Mouse (Mus musculus): ENCODE results near the gene Olr1. TPM values are rescaled to one million over a fixed set of nuclear protein-coding genes. Genes with fewer than 3 reads are reported as not detected.

Gene Olr1
- polyA plus RNA-seq (2012; rRNA removed) = not detected in 2 replicates

GRCm38 (mm10) chr6:129507024-129507423, at the start of gene Olr1:
Gene Olr1 (minus strand): TSS chr6:129507165.
- H3K27ac ChIP-seq (ENCODE audit: insufficient read depth, low read length) = no peak within 1 kb of the TSS
- WGBS = 65% methylated on average over 9 of the region's 9 CpGs
- no peak within 1 kb of the TSS for H3K4me3 ChIP-seq (replicated peaks; ENCODE audit: insufficient read depth, low read depth, low read length)
- H3K27me3 ChIP-seq (ENCODE audit: control insufficient read depth, insufficient read depth, low read length) = no peaks in the 10 kb centered on the region
- no peak for DNase-seq
- H3K4me1 ChIP-seq (ENCODE audit: control insufficient read depth, insufficient read depth, low read length) = no peaks in the 10 kb centered on the region
- TF ChIP-seq CTCF (IDR thresholded peaks at IDR 0.05; ENCODE audit: borderline replicate concordance, insufficient read depth, low read depth, low read length) = no peak
- no peak for TF ChIP-seq POLR2A (IDR thresholded peaks at IDR 0.05; ENCODE audit: borderline replicate concordance, insufficient read depth, low read length)

DNA sequence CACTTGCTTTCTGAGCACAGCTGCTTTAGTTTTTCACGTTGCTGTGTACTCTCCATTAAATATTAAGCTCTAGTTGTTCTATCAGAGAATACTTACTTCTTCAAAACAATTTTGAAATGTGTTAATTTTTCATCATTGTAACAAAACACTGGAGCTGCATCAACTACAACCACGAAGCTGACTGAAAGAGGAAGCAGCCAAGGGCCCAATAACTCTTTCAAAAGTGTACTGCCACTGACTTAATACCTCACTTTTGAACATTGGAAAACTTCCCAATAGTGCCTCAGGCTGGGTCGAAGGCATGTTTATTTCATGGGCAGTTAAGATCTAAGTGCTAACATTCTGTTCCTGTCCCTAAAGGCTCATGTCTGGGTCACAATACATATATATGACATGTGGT, 41.0 kb upstream of the Olr1 start:
- TF ChIP-seq POLR2A (IDR thresholded peaks at IDR 0.05; ENCODE audit: borderline replicate concordance, insufficient read depth, low read length) = no peak
- TF ChIP-seq CTCF (IDR thresholded peaks at IDR 0.05; ENCODE audit: borderline replicate concordance, insufficient read depth, low read depth, low read length) = no peak
- 66% methylated on average over 3 of the region's 3 CpGs for WGBS
- no peak for DNase-seq
- H3K27me3 ChIP-seq (ENCODE audit: control insufficient read depth, insufficient read depth, low read length) = no peaks in the 10 kb centered on the region
- H3K4me3 ChIP-seq (replicated peaks; ENCODE audit: insufficient read depth, low read depth, low read length) = no peak overlapping the region
- H3K27ac ChIP-seq (ENCODE audit: insufficient read depth, low read length) = no peak overlapping the region
- no peaks in the 10 kb centered on the region for H3K4me1 ChIP-seq (ENCODE audit: control insufficient read depth, insufficient read depth, low read length)

DNA sequence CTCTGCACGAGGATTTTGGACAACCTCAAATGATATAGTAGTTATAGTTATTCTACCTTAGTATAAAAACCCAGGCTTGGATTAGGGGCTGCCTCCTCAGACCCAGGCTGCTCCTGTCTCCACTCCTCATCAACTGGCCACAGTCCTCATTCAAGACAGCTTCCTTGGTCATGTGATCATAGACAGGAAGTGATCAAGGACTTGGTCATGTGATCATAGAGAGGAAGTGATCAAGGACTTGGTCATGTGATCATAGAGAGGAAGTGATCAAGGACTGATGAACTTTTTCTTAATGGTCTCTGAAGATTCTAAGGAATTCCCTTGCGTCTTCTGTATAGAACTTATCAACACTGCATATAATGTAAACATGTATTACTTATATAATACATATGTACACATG, 40.3 kb upstream of the Olr1 start:
- DNase-seq = no peak
- Histone ChIP-seq H3K27ac (ENCODE audit: insufficient read depth, low read length) (no peak overlapping the region), H3K4me1 (ENCODE audit: control insufficient read depth, insufficient read depth, low read length) (no peaks in the 10 kb centered on the region), H3K27me3 (ENCODE audit: control insufficient read depth, insufficient read depth, low read length) (no peaks in the 10 kb centered on the region), H3K4me3 (replicated peaks; ENCODE audit: insufficient read depth, low read depth, low read length) (no peak overlapping the region)
- TF ChIP-seq POLR2A (IDR thresholded peaks at IDR 0.05; ENCODE audit: borderline replicate concordance, insufficient read depth, low read length) (no peak), CTCF (IDR thresholded peaks at IDR 0.05; ENCODE audit: borderline replicate concordance, insufficient read depth, low read depth, low read length) (no peak)
- 79% methylated on average over 2 of the region's 2 CpGs for WGBS

DNA sequence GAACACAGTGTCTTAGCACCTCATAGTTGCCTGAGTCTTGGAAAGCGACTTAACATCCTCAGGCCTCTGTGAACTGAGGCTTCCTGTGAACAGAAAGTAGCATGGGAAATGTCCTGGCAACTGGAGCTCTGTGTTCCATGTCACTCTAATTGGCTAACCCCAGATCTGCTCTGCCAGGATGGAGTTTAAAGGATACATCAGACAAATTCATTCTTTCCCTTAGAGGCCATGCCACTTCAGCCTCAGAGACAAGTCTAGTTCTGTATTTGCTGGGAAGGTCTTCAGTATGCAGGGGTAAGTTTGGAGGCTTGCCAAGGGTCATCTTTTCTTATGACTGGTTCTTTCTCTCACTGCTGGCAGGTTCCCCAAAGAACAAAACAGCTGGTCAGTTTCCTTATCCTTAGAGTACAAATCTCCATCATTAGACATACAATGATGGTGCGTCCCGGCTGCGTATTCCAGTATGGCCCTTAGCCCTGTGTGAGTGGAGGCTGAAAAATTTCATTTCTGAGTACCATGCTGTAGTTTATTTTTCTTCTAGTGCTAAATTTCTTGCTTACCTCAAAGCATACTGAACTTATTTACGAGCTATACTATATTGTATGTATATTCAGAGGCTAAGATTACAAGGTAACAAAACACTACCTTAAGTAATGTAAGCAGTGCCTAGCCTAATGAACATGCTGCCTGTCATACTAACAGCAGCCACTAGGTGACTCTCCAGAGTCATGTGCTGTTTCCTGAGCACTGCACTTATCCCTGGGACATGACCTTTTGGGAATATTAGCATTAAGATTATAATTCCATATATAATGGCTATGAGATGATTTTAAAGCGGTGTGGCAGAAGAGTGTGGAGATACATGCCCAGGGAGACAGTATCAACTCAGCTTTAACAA, 37.0 kb upstream of the Olr1 start:
- H3K4me3 ChIP-seq (replicated peaks; ENCODE audit: insufficient read depth, low read depth, low read length) = no peak overlapping the region
- no peak overlapping the region for H3K27ac ChIP-seq (ENCODE audit: insufficient read depth, low read length)
- peak; percentile 64 to 68 for DNase-seq
- H3K4me1 ChIP-seq (ENCODE audit: control insufficient read depth, insufficient read depth, low read length) = no peaks in the 10 kb centered on the region; the same call in 1 of the 2 replicates
- no peaks in the 10 kb centered on the region for H3K27me3 ChIP-seq (ENCODE audit: control insufficient read depth, insufficient read depth, low read length)
- TF ChIP-seq CTCF (IDR thresholded peaks at IDR 0.05; ENCODE audit: borderline replicate concordance, insufficient read depth, low read depth, low read length) (peak; percentile 76), POLR2A (IDR thresholded peaks at IDR 0.05; ENCODE audit: borderline replicate concordance, insufficient read depth, low read length) (0 out of 2 replicates have a peak, but pooled peaks have one; percentile 17)
- 54% methylated on average over 6 of the region's 6 CpGs for WGBS

DNA sequence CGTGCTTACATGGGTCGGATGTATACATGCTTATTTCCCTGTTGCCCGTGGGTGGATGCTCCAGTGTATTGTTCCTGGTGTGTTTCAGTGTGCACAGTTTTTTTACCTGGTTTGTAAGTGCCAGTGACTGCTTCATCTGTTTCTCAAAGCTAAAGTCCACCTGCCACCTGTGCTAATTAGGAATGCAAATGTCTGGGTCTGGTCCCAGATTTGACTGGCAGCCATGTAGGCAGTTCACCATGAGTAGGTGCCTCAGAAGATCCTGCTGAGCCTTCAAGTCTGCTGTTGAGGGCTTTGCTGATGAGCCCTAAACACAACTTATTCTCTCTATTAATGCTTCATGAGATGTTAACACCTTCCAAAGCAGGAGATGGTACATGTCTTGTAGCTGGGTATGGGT, 35.6 kb upstream of the Olr1 start:
- H3K4me3 ChIP-seq (replicated peaks; ENCODE audit: insufficient read depth, low read depth, low read length) = no peak overlapping the region
- WGBS = 64% methylated on average over 3 of the region's 3 CpGs
- no peak overlapping the region for H3K27ac ChIP-seq (ENCODE audit: insufficient read depth, low read length)
- no peaks in the 10 kb centered on the region for H3K27me3 ChIP-seq (ENCODE audit: control insufficient read depth, insufficient read depth, low read length)
- TF ChIP-seq CTCF (IDR thresholded peaks at IDR 0.05; ENCODE audit: borderline replicate concordance, insufficient read depth, low read depth, low read length) (no peak), POLR2A (IDR thresholded peaks at IDR 0.05; ENCODE audit: borderline replicate concordance, insufficient read depth, low read length) (no peak)
- no peaks in the 10 kb centered on the region; the same call in none of the 2 replicates for H3K4me1 ChIP-seq (ENCODE audit: control insufficient read depth, insufficient read depth, low read length)
- no peak for DNase-seq

GRCm38 (mm10) chr6:129541931-129542330, 35.0 kb upstream of the Olr1 start:
- no peak overlapping the region for H3K4me3 ChIP-seq (replicated peaks; ENCODE audit: insufficient read depth, low read depth, low read length)
- TF ChIP-seq CTCF (IDR thresholded peaks at IDR 0.05; ENCODE audit: borderline replicate concordance, insufficient read depth, low read depth, low read length) (no peak), POLR2A (IDR thresholded peaks at IDR 0.05; ENCODE audit: borderline replicate concordance, insufficient read depth, low read length) (no peak)
- WGBS = 43% methylated on average over 9 of the region's 9 CpGs
- no peak overlapping the region for H3K27ac ChIP-seq (ENCODE audit: insufficient read depth, low read length)
- no peak for DNase-seq
- no peaks in the 10 kb centered on the region for H3K27me3 ChIP-seq (ENCODE audit: control insufficient read depth, insufficient read depth, low read length)
- H3K4me1 ChIP-seq (ENCODE audit: control insufficient read depth, insufficient read depth, low read length) = no peaks in the 10 kb centered on the region; the same call in none of the 2 replicates

DNA sequence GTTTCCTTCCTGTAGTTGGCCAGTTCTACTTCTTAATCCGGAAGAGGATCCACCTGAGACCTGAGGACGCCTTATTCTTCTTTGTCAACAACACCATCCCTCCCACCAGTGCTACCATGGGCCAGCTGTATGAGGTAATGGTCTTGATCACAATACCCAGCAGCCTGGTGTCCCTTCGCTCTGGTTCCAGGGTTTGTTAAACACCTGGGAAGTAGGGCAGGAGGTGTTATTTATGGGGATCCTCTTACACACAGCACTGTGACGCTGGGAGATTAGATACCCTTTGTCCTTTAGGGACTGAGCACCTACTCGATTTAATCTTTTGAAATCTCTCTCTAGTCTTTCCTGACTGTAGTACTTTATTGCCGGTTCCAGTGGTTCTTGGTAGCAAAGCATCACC, 31.6 kb upstream of the Olr1 start:
- Histone ChIP-seq H3K4me3 (replicated peaks; ENCODE audit: insufficient read depth, low read depth, low read length) (no peak overlapping the region), H3K27ac (ENCODE audit: insufficient read depth, low read length) (no peak overlapping the region), H3K27me3 (ENCODE audit: control insufficient read depth, insufficient read depth, low read length) (no peaks in the 10 kb centered on the region), H3K4me1 (ENCODE audit: control insufficient read depth, insufficient read depth, low read length) (no peaks in the 10 kb centered on the region; the same call in none of the 2 replicates)
- DNase-seq = no peak
- TF ChIP-seq POLR2A (IDR thresholded peaks at IDR 0.05; ENCODE audit: borderline replicate concordance, insufficient read depth, low read length) = no peak
- TF ChIP-seq CTCF (IDR thresholded peaks at IDR 0.05; ENCODE audit: borderline replicate concordance, insufficient read depth, low read depth, low read length) = no peak
- 91% methylated on average over 6 of the region's 6 CpGs for WGBS

DNA sequence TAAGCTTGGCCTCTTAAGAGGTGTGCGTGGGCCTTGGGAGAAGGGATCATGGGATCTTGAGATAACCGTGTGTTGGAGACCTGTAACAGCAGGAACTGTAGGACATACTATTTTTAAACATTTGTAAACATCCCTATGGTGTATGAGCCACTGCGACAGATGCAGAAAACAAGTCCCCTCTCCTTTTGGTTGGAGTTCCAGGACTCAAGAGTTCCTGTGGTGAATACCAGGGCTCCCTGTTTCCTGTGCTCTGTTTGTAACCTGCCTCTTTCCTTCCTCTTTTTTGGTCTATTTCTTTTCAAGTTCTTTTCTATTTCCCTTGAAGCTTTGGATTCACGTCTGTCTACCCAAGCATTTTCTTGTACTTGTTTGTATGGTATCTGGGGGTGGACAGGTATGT, 28.8 kb upstream of the Olr1 start:
- H3K4me1 ChIP-seq (ENCODE audit: control insufficient read depth, insufficient read depth, low read length) = peaks cover 5% of the 10 kb centered on the region
- no peak overlapping the region for H3K27ac ChIP-seq (ENCODE audit: insufficient read depth, low read length)
- TF ChIP-seq CTCF (IDR thresholded peaks at IDR 0.05; ENCODE audit: borderline replicate concordance, insufficient read depth, low read depth, low read length) (no peak), POLR2A (IDR thresholded peaks at IDR 0.05; ENCODE audit: borderline replicate concordance, insufficient read depth, low read length) (no peak)
- no peaks in the 10 kb centered on the region for H3K27me3 ChIP-seq (ENCODE audit: control insufficient read depth, insufficient read depth, low read length)
- DNase-seq = no peak
- 52% methylated on average over 4 of the region's 4 CpGs for whole genome bisulfite sequencing
- H3K4me3 ChIP-seq (replicated peaks; ENCODE audit: insufficient read depth, low read depth, low read length) = peak overlapping the region; percentile 7

Measured in cerebellum, adult 2 months (tissue).